Mouse (Mus musculus) CD4-positive, CD25-positive, alpha-beta regulatory T cell, adult 4 months (primary cell): ENCODE measurements at regions not wholly inside any gene's neighbourhood (a gene's known extent, or its start where the extent isn't known, plus 50 kb on each side); places are given as distances from the start of the nearest gene placed in this dataset.

Source experiments
- ATAC-seq: one replicate; pipeline ENCODE4 v1.8.0; 2017

DNA sequence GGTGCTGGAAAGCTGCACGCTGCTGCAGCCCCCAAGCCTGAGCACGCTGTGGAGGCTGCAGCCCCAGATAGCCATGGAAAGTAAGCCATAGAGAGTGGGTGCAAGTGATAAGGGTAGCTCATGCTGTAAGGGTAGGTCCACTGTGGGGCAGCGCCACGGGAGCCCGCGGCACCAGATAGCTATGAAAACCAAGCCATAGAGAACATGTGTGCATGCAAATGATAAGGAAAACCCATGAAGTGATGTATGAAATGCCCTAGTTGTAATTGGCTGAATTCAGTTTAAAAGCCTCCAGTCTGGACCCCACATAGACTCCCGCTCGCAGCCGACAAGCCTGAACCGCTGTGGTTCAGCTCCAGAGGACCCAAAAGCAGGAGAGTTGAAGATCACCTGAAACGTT, 58.8 kb upstream of the L3mbtl3 start:
- no peak for ATAC-seq

DNA sequence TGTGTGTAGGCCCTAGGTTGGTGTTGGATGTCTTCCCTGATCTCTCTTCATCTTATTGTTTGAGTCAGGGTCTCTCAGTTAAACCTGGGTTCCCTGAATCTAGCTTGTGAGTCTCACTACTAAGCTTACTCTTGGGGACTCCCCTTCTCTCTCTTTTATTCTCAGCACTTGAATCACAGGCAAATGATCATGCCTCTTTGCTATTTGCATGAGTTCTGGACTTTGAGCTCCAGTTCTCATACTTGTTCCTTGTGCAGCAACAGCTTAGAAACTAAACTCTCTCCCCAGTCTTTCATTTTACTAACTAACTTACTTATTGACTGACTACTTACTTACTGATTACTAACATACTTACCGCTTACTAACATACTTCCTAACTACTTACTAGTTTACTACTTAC, 64.9 kb upstream of the L3mbtl3 start:
- no peak for ATAC-seq

DNA sequence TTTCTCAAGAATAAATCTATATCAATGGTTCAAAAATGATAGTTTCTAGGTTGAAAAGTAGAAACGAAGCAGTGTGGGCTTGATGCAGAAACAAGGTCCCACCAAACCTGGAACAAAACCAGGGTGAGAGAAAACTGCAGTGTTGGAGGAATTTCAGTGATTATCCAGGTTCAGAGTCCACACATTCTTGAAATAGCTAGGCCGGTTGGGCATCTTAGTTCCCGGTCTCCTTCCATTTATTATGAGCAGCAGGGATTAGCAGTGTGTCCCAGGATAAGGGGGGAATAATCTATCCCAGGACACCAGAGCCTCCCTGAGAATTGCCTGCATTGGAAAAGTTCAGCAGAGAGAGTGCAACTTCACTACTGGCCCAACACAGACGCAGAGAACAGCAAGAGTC, 108.5 kb upstream of the L3mbtl3 start:
- ATAC-seq = no peak

DNA sequence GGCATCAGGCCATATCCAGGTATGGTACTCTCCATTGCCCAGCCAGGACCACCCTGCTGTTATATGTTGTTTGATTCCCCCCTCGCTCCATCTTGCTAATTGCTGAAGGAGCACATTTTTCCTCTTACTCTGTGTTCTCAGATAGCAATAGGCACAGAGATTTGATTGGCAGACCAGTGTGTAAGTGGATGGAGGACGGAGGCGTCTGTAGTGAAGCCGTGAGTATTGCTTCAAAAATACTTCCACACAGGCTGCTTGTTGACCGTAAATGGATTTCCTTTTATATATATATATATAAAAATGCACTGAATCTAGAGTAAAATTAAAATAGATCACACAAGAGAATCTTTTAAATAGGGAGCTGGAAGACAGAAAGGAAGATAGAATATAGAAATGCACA, 115.6 kb upstream of the L3mbtl3 start:
- no peak for ATAC-seq

DNA sequence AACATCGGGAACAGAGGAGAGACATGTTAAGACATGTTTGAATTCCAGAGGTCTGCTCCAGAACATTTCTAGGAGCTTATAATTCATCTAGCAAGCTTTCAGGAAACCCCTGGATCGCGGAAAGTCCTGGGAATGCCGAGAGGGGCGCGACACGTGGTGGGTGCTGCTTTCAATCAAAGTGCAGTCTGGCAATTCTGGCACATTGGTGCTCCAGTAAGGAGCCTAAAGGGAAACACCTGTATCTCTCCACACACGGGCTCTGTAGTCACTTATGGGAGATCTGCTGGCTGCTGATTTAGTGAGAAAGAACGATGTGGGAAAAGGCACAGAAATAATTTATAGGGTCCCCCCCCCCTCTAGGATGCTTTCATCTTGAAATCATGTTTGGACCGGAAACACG, 116.4 kb upstream of the L3mbtl3 start:
- ATAC-seq = no peak

DNA sequence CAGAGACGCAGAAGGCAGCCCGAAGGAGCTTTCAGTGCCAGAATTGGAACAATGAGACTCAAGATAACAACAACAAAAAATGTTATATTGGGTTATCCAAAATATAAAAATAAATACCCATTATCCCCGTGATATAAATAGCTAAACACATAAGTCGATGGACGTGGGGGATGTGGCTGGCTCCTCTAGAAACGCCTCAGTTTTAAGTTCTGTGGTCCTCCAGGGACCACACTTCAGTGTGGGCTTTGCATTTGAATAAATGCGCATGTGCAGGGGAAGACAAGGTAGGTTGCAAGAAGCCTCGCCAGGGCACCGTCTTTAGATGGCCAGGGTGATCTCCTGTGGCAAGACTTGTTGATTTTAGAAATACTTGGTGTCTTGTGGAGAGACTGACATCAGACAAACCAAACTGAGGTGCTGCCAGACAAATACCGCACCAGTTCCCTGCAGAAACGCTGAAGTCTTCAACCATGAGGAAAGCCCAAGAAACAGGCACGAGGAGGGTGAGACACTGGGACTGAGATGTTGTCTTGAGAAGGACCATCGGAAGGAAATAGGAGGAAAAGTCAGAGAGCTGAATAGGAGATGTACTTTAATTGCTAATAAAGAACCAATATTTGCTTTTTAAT, 117.2 kb upstream of the L3mbtl3 start:
- no peak for ATAC-seq

DNA sequence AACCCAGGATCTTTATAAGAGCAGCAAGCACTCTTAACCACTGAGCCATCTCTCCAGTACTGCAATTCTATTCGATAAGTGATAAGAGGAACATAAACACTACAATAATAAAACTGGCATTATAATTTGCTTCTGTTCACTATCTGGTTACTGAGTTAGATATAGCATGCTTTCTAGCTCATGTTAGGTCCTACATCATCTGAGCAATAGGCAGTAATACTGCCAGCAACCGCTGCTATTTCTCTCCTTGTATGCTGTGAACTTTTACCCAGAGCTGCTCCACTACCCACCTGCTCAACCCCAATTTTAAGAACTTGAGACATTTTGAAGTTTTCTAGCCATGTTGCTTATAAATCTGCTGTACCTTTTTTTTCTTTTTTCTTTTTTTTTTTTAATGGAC, 118.0 kb upstream of the L3mbtl3 start:
- no peak for ATAC-seq

DNA sequence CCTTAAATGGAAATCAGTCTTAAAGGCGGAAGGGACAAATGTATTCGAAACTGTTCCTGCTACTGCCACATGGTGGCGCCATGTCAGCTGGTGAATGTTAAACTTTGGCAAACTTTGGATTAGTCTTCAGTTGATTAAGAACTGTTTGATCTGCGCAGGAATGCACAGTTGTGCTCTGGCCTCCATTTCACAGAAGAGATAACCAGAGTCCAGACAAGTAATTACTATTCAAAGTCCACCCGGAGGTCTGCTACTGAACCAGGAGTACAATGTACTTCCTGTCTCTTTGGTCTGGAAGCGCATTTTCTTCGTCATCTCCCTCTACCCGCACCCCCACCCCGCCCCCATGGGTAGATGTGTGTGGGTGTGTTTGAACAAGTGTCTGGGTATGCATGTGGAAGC, 118.6 kb upstream of the L3mbtl3 start:
- ATAC-seq = peak; percentile 89

DNA sequence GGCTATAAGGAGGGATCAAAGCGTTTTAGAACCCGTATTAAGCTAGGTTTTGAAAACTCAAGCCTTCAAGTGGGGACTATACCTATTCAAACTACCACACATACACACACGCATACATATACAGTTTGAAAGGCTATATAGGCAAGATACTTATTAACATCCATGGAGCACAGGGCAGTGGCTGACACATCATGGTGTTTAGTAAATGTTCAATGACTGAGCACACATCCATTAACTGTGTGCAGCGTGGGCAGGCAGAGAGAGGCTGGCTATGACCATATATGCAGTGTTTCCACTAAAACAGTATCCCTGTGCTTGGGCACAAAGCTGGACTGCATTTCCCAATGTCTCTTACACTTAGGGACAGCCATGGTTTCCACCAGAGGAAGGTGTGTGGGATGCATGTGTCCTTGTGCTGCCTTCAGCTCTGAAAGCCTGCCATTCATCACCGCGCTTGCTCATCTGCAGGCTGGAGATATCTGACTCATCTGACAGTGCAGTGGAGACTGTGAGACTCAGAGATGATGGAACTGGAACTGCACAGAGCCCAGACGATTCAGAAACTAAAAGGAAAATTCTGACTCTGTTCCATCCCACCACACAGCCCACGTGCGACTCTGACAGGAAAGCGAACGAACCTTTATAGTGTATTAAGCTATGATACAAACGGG, 124.6 kb upstream of the L3mbtl3 start:
- ATAC-seq = no peak

DNA sequence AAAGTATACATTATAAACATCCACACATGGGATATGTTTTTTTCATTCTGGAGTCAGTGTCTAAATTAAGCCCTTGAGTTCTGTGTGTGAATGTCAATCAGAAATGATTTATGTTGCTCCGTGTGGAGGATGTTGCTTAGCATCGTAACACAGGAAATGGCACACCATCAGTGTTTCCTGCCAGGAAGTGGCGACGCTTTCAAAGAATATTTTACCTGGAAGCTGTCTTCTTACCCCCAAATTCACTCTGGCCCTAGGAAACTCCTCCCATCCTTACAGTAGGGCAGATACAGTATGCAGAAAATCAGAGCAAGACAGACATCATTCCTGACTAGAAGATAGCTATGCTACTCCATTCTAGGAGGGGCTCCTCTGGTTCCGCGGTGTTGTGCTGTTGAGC, 145.1 kb upstream of the L3mbtl3 start:
- peak; percentile 96 for ATAC-seq

DNA sequence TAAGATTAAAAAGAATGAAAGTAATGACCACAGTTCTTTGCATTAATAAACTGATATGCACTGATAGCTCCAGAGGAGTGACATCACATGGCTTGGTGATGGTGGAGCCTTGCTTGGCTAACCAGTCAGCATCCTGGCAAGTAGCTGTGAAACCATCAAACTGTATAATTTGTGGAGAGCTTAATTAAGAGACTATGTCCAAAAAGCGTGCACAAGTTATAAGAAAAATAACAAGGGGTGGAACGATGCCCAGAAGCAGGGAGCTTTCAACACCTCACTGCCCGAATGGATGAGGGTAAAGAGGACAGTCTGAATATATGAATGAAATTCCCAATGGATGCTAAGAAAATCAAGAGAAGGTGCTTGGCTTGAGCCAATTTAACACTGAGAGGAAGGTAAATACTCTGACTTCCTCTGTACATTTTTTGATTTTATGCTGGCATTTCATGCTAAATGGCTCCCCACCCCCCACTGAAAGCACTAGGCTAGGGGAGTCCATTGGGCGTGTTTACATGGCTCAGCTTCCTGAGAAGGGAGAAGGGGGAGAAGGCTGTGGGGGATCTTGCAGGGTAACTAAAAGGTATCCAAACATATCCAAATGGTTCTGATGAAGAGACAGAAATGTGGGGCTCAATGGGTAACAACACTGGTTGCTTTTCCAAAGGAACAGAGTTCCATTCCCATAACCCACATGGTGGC, 150.2 kb upstream of the L3mbtl3 start:
- no peak for ATAC-seq

DNA sequence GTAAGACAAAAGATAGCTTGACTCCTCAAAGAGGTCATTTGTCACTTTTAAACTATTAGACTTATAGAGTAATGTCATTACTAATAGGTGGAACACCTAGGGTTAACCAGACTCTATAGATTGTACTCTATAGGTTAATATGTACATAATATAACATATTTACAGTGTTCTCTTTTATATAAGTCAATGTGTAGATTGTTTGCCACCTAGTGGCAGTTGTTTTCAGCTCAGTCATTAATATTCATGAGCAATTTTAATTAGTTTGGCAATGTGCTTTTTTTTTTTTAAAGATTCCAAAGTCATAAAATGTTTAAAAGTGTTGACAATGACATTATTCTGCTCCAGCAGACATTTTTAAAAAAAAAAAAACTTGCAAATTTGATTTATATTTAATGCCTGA, 164.4 kb upstream of the L3mbtl3 start:
- peak; percentile 56 for ATAC-seq

DNA sequence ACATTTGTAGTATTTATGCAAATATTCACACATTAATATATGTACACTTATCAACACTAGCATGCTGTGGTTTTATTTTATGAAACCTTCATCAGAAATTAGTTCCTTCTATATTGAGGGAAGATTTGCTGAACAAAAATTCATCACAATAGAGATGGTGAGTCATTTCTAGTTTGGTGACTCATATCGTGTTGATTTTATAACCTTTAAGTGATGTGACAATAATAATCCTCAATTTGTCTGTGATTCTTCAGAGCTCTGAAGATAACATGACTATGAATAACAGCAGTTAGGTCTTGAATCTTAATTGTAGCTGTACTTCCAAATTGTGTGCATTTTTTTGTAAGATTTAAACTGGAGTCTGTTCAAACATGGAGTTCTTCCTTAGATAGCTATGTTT, 168.3 kb upstream of the L3mbtl3 start:
- peak; percentile 57 for ATAC-seq

DNA sequence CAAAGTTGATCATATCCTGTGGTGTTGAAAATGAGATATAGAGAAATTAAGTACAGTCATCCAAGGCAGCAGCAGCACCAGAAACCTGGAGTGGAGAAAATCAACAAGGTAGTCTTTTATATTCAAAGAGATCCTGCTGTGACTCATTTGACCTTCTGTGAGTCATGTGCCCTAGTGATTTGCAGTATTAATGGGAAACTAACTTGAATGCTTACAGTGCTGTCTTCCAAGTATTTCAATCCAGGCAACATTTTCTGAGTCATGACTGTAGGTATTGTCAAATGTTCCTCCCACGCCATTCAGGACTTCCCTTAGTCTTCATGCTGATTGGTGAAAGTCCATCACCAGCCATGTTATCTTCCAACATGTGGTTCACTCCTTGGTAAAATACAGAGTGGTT, 169.0 kb upstream of the L3mbtl3 start:
- peak; percentile 59 for ATAC-seq

DNA sequence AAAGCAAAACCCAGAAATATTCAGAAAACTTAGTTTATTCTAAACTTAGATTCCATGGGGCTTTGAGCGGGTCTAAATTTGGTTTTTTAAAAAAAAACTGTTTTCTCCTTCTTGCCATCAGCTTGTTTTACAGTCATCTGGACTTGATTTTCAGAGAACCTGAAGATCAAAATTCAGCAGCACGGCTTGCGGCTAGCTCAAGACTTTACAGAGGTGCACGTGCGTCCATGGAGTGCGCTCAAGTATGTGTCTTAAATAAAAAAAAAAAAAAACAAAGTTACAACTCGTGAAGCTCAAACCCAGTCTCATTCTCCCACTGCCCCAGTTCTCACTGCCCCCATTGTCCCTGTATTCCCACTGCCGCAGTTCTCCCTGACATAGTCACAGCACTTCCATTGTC, 180.5 kb upstream of the L3mbtl3 start:
- ATAC-seq = no peak

DNA sequence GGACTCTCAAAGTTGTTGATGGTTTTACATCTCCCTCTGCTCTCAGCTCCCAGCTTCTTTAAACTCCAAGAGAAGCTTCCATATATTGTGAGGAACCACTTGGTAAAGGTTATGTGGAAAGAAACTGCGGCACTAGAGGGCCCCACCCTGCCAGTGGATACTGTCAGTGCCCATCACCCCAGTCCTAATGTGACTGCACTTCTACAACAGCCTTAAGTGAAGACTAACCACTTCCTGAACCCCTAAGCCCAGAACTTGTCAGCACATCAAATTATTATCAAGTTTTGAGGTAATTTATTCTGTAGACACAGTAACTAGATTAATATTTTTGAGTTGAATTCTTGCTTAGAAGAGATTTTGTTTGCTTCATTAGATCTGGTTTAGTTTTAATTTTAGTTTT, 182.3 kb upstream of the L3mbtl3 start:
- peak; percentile 82 for ATAC-seq

DNA sequence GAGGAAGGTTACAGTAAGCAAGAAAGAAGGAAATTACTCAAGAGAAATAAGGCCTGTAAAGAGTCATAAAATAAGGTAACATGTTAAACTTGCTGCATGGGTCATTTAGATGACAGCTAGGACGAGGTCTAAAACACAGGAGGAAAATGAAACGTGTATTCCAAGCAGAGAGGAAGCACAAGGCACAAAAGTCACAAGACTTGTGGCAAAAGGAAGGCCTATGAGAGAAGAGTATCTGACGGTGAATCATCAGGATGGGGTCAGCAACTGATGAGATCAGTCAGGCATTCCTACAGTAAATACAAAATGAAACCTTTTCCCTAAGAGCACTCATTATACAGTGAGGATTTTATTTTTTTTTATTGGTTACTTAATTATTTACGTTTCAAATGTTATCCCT, 183.6 kb upstream of the L3mbtl3 start:
- no peak for ATAC-seq

DNA sequence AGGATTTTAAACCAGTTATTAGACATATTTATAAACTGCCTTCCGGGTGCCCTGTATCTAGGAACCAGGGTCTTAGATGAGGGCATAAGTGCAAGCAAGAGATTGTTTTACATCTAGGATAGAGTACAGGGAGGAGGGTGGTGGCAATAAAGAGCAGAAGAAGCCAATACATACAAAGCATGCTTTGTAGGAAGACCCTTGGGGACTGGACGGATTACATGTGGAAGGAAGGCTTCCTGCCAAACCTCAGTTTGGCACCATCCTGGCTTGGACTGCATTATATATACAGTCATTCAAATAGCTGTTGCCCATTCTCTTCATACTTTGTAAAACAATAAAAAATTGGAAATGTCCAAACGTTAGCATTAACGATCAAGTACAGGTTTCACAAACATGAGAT, 184.7 kb upstream of the L3mbtl3 start:
- no peak for ATAC-seq

DNA sequence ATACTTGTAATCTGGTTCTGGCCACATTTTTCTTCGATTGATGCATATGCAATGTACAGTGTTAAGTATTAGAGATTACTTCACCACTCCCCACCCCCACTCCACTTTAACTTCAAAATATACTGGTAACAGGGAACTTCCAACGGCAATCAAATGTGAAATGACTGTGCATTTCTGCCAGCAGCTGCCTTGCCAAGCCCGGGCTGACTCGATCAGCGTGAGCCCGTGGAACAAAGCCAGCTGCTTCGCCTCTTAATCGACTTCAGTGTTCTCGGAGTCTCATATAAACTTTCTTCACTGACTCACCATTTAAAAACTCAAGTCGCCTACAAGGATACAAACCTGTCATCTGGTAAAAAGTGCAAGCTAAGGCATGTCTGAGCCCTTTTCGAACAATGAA, 188.7 kb upstream of the L3mbtl3 start:
- ATAC-seq = peak; percentile 78

DNA sequence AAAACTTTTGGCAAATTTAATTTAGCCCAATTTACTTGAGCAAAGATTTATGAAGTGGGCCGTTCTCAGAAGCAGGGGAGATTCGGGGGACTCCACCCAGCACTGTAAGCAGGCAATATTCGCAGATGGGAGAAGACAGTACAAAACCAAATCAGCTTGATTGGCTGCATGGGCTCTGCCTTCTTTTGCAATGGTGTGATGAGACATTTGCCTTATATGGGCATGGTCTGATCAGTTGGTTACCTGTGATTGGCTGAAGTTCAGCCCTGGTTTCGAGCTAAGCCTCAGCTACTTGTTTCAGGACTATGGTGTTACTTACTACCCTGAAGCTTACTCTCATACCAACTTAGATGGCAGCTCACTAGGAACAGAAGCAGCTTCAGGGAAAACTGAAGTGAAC, 185.6 kb upstream of the Arhgap18 start:
- ATAC-seq = no peak

DNA sequence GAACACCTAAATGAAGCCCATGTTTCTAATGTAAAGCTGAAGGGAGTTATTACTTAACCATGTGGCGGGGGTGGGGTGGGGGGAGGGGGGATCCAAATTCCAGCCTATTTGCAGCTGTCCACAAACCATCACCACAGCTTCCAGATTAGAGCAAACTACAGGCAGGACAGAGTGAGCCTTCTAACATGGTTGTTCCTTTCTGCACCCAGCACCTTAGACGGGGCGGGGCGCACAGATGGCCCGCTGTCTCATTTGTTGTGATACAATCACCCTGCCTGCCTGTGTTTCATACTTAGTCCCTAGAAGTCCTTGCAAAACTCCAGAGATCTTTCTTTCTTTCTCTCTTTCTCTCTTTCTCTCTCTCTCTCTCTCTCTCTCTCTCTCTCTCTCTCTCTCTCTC, 182.8 kb upstream of the Arhgap18 start:
- no peak for ATAC-seq

DNA sequence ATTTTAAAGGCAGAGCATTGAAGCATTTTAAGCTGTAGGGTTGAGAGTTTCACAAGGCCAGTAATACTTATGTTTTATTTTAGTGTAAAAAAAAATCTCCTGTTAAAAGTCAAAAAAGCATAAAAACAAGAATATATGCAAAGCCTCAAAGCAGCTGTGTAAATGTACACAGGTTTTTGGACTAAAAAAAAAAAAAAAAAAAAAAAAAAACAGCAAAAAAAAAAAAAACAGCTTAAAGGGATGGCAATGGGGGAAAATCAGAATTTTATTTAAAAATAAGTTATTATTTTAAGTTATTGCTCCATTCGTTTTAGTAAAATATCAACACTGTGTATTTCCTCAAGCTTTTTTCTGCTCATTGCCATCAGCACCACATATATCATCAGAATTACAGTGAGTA, 181.8 kb upstream of the Arhgap18 start:
- ATAC-seq = no peak

DNA sequence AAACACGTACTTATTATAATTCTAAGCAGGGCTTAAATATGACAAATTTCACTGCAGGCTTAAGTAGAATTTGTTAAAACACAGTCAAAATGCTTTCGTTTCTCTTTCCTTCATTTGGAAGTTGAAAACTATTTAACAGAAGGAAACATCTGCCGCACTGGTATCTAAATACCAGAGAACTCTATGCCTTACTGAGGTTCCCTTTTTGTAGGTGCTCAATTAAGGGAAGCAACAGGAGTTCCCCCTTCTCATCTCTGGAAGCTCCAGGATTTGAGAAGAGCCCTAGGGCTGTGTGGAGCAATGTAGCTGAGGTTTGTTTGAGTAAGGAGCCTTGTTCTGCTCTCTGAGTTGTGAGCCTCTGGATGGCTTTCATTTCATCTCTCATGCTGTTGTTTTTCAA, 177.1 kb upstream of the Arhgap18 start:
- no peak for ATAC-seq

DNA sequence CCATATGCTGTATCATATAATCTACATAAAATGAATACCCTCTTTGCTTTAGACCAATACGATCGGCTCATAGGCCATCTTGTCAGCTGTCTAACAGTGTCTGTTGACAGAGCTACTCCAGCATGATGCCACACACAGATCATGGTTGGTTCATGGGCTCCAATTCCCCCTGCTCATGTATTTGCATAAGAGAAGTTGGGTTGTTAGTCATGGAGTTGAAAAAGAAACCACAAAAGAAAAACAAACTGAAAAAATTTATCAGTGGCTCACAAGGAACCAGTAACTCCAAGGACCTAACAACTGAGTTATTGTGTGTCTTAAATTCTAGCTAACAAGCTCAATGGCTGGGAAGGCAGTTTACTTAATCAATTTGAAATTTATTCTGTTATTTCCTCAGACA, 176.1 kb upstream of the Arhgap18 start:
- ATAC-seq = peak; percentile 49
